Mouse (Mus musculus): Measurements from ENCODE around the gene Col18a1.
"Not testable (repeated sequence)": the region's sequence is repeated elsewhere in the genome, so short reads cannot be mapped to it uniquely, and the experiment has no call there.

Gene Col18a1

DNA sequence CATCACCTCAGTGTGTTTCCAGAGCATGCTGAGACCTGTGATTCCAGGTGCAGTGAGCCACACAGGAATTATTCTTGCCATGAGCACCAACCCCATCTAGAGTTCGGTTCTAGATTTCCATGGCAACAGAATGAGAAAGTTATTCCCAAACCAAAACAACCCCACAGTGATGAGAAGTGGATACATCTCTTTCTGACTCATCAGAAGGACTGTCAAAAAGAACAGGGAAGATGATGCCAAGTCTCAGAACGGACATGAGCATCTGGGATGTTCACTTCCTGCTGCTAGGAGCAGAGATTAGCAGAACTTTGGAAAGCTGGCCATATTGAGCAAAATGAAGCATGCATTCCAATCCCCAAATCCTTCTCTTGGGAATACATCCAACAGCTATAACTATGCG, 13.8 kb upstream of the Col18a1 start:
- DNase-seq: no peak

DNA sequence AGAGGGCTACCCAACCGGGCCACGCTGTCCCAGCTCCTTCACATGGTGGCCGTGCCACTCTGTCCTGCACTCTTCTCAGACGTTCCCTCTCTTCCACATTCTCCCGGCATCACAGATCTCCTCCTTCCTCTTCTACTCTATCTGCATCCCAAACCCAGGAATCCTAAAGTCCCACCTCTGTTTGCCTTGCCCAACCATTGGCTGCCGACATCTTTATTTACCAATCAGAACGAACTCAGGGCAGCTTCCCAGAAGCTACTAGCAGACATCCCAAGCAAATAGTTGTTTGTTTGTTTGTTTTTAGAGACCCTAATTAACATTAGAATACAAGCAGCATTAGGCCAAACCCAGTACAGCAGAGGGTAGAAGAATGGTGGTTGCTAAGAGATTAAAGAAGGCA, 12.3 kb upstream of the Col18a1 start:
- no peak for DNase-seq

DNA sequence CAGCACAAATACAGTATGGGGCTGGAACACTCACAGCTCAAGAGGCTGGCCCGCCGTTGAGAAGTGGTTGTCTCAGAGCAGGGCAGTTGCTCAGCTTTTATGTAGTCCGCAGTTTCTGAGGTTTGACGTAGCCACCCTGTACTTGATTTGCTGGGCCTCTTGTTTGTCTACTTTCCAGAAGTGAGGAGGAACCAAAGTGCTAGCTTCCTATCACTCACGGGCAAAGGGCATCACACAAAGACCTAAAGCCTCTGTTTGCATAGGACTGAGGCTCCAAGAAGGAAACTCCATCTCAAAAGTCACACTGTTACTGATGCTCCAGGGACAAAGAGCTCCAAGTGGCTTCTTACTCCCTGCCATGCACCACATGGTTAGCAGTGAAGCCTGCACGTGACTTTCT, 4.1 kb upstream of the Col18a1 start:
- no peak for DNase-seq

DNA sequence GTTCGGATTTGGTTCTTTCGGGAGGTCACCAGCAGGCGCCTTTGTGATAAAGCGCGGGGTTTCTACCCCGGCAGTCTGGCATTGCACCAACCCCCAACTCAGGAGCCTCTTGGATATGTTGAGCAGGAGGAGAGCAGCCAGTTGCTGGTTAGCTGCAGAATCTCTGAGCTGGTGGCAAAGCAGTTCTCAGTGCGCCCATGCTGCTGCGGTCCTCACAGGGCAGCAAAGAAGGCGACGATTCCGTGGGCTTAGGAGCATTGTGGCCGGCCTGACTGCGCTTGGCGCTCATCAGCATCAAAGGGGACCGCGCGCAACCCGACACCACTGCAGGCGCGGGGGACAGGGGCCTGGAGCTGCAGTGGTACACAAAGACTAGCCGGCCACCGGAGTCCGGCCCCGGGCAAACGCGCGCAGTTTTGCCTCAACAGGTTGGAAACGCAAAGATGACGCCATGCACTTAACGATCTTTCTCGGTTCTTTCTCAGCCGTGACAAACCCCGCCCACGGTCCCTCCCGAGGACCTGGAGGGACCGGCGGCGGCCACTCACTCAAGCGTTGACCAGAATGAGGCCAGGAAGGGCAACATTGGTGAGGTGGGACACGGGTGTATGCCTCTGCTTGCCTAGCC, 916 bp downstream of the Col18a1 start:
- no peak for DNase-seq

DNA sequence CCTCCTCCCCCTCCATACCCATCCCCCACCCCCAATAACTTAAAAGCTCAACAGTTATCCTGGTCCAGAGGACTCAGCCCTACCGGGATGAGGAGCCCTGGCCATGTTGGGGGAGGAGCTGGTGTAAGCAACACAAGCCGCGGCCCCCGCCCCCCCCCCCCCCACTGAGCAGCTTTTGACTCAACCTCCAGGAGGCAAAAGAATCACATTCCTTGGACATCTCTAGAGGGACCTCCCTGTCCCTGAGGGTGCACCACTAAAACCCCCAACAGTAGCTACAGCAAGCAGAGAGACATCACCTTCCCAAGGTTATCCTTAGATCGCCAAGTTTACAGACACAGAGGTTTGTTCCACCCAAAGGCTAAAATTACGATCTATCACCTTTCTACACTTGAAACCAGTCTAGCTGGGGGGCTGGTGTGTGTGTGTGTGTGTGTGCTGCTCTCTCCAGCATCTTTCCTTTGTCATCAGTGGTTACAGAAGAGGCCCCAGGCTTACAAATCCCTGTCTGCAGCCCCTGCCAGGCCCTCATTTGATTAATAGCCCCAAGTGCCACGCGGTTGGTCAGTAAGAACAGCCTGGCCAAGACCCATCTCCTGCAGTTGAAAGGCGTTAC, 1.8 kb downstream of the Col18a1 start:
- no peak for DNase-seq

DNA sequence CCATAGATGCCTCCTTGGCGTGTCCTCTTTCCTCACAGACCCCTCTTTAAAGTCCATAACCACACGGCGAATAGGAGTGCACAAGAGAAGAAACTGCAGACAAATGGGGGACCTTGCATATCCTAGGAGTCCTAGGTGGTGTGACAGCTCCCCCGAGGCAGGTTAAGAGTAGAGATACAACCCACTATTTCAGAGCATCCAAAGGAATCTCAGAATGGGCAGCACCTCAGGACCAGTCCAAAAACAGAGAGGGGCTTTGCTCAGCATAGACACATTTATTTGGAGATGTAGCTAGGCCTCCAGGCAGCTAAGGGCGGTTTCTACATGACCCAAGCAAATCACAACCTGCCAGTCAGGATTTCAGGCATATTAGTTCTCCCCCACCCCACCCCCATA, 2.3 kb downstream of the Col18a1 start:
- DNase-seq: no peak

DNA sequence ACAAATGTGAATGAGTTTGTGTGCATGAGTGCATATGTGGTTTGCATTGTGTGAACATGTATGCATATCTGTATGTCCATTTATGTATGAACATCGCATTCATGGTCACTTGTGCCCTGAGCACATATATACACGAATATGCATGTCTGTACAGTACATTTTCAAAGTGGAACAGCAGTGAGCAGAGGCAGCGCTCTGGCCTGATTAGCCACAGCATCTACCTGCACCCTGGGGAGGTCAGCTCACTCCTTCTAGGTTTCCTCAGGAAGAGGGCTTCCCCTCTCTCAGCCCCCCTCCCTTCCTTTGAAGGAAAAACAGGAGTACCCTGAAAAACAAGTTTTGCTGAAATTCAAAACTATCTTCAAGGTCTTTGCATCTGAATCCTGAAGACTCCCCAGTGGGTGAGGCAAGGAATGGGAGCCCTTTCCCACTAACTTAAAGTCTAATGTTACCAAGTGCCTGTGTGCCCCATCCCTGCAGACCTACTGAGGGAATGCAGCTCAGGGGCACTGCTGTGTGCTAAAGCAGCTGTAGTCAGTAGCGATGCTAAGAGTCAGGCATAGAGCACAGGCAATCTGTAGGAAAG, 2.9 kb downstream of the Col18a1 start:
- DNase-seq: no peak

DNA sequence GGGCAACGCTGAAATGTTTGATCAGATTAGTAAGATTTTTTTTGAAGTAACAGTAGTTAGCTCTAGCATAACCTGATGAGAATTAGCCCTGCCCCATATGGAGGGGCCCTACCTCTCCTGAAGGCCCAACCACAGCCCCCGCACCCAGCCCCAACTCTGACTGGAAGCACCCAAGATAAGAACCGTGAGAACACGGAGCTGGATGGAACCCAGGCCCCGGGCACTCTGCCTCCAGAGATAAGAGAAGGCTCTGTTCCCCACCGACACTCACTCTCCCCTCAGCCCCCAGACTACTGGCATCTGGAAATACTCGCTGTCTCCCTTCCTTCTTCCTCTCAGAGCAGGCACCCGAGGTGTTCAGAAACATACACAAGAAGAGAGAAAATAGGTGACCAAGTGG, 6.8 kb downstream of the Col18a1 start:
- DNase-seq: no peak

DNA sequence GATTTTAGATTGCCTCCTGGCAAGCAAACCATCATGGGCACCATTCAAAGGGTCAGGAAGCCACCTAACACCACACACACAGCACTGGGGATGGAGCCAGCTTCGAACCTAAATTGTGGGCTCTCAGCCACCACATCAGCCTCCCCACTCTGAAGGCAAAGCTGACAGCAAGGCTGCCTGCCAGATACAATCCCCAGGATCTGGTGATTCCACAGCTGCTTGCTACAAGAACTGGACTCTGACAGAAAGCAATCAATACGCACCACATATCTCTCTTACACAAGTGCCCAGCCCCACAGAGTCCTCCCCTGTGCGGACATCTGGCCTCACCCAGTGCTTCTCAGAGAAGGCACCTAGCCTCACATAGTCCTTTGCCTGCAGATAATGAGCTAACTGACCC, 7.4 kb downstream of the Col18a1 start:
- no peak for DNase-seq

DNA sequence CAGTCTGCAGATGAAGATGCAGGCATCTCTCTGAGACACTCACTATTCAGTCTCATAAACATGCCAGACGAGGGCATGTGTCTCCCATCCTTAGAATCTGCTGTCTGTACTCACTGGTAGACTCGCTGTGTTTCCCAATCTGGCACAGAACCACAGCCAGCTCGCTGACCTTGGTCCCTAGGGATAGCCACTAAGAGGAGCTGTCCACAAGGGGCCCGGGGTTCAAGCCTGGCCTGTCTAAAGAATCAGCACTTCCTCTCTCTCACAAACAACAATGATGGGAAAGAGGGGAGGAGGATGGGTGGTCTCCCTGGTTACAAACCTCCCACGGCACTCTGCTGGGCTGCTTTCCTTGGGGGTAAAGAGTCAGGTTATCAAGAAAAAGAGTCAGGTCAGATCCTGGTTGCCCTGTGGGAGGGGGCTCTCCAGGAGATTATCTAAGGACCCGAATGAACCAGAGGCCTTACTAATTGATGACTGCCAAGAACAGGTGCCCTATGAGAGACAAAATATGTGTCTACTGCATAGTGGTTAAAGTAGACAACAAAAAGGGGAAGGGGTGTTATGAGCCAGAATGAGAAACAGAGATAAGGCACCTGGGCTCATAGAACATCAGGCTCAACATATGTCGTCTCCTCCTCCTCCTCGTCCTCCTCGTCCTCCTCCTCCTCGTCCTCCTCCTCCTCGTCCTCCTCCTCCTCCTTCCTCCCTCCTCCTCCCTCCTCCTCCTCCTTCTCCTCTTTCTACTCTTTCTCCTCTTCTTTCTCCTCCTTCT, 8.9 kb downstream of the Col18a1 start:
- no peak for DNase-seq

DNA sequence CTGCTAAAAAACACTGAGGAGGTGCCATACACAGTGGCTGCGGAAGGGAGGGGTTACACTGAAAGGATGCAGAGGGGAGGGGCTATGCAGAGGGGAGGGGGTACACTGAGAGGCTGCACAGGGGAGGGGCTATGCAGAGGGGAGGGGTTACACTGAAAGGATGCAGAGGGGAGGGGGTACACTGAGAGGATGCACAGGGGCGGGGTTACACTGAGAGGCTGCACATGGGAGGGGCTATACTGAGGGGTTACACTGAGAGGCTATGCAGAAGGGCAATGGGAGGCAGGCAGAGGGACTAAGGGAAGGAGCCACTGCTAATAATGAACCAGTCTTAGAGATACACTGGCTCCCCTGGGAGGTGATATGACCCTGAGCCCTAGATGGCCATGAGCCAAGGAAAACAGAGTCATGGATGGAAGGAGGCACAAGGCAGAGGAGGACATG, 14.1 kb downstream of the Col18a1 start:
- DNase-seq: no peak

DNA sequence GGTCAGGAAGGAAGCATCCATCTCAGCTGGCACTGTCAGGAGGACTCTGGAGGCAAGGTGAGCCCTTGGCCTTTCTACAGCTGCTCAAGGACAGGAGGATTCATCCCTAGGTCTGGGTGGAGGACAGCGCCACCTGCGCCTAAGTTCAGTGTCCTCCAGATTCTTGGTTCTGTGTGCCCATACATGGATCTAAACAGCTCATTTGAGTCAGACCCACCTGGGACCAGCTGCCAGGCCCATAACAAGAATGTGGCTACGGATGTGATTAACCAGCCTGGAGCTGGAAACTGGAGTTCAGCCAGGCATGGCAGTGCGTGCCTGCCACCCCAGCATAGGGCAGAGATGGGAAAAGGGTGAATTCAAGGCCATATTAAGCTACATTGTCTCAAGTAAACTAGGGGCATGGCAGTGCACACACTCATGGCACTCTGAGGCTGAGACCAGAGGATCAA, 14.8 kb downstream of the Col18a1 start:
- no peak for DNase-seq

DNA sequence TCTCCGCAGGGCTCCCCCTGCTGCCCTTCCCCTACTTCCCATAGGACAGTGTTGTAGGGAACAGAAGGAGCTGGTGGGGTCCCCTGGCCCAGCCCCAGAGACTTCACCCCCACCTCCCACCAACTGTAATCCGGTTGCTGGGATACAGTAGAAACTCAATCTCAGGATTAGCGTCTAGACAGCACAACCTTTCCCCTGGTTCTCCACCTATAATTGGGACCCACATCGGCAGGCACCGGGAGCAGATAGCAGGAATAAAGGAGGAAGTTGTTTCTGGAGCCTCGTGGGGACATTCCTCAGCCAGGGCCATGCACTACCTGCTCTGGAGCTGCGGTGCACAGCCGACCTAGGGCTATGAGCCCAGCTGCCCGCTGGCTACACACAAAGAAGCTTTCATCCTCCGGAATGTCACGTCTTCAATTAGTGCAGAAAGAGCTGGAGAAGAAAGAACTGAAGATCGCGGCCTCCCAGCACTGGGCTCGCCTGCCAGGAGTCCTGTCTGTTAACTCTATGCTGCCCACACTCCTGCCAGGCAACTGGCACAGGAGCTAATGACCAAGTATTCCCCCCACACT, 15.3 kb downstream of the Col18a1 start:
- DNase-seq: no peak

DNA sequence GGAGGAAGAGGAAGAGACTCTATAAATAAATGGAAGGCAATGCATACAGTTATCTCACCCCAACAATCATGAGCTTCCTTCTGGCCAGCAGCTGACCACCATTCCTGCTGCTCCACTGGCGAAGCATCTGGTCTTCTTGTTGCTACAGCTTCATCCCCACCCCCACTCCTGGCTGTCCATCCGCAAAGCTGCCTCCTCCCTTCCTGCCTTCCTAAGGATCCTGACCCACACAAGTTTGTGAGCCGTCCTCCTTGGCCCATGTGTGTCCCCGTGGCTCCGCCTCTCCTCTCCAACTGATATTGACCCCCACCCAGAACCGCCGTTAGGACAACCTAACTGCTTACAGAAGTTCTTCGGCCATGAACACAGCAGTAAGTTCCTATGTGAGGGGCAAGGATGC, 16.3 kb downstream of the Col18a1 start:
- DNase-seq: no peak

DNA sequence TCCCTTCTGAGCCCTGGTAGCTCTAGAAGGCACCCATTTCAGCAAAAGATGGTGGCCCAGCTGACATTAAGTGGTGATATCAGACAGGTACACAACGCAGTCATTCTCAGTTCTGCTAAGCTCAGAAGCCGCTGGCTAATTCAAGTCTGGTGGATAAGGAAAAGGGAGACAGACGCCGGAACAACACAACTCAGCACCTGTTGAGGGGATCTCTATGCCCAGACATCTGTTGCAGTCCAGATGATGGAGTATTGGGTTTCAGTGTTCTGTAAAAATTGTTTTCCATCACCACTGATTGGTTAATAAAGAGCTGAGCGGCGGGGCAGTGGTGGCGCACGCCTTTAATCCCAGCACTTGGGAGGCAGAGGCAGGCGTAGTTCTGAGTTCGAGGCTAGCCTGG, 18.8 kb downstream of the Col18a1 start:
- no peak for DNase-seq

DNA sequence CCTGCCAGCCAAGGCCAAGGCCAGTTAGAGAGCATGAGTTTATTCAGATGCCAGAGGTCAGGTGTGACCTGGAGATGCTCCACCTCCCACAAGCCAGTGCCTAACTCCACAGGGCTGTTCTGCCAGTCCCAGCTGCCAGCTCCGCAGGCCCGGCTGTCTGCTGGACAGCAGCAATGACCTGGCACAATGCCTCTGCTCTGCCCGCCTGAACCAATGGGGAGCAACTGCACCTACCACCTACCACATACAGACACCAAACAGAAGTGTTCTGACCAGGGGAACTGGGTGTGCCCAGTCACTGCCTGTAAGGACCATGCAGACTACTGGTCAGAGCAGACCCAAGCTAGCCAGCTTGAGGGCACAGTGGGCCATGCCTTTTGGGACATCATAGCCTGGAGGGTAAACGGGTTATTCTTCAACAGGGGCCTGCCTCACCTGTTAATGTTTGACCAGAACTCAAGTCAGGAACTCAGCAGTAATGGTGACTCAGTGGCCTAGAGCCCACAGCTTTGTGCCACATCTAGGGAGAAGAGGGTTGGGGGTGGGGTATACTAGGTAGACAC, 19.4 kb downstream of the Col18a1 start:
- peak in 1 of 2 experiments; percentile 40 for DNase-seq

DNA sequence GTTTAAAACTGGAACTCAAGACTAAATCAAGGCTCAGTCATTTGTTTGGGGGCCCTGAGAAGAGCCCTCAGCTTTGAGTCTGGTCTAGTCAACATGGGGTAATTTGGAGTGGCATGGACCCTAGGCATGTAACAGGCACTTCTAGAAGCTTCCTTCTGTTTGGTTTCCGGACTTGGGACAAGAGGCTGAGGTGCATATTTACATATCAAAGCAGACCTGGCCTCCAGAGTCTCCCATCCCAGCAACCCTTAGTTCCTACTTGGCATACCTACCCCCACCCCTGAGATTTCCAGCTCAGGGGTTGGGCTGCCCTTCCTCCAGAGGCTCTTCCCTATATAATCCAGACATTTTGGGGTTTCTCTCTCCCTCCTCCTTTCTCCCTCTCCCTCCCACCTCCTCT, 20.4 kb downstream of the Col18a1 start:
- DNase-seq: no peak

DNA sequence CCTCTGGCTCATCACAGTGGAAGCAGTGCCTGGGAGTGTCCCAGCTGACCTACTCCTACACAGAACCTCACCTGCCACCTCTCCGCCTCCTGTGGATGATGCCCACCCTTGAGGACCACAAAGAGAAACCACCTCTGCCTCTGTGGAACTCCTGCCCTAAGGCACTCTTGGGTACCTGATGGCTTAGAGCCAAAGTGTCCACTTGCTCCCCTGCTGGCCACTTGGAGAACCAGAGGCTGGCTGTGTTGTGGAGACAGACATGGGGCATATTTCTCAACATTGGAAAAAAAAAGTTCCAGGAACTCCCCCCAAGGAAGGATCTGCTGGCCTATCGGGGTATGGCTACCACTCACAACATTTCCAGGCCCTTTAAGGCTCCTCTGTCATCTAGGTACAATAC, 22.0 kb downstream of the Col18a1 start:
- DNase-seq: peak; percentile 52 to 55

DNA sequence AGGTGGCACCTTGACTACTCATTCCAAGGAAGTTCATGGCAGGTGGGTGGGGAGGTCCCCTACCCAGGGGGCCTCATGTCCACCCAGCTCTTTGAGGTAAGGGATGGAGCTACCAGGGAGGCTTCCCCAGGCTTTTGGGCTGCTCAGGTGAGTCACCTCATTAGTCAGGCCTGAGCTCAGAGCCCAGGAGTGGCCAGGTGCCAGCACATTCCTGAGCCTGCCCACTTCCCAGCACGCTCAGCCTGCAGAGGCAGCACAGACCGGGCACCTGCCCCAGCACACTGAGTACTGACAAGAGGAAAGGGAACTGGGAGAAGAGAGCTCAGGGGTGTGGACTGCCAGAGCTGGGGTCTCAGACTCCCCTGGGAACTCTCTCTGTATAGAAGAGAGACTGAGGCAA, 24.0 kb downstream of the Col18a1 start:
- peak; percentile 72 to 82 for DNase-seq

DNA sequence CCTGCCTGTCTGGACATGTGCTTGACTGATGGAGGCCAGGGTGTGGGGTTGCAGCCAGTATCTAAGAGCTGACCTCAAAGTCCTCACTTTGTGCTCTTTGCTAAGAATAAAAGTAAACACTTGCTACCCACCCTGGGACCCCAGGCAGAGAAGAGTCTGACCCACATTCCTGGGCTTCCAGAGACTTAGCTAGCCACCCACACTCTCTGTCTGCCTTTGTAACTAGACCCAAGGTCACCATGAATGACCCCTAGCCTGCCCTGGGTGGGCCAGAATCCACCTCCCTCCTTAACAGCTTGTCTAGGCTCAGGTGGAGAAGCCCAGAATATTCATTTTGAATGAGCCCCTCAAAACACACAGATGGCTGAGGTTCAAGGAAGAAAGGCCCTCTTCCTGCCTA, 28.0 kb downstream of the Col18a1 start:
- no peak for DNase-seq

DNA sequence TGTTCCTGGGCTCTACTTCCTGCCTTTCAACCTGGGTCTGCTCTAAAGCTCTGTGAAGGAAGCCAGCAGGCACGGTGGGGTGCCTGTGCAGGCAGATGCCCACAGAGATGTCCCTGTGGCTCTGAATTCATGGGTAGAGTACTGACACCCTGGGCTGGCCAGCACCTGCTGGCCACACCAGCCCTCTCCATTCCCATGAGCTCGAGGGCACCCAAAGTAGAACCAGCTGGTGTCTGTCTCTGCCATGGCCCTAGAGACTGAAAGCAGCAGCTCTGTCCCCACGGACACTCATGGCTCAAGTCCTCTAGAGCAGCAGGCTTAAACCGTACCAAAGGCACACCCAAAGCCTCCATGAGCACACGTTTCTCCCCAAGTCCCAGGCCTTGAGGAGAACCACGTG, 30.1 kb downstream of the Col18a1 start:
- DNase-seq: no peak

DNA sequence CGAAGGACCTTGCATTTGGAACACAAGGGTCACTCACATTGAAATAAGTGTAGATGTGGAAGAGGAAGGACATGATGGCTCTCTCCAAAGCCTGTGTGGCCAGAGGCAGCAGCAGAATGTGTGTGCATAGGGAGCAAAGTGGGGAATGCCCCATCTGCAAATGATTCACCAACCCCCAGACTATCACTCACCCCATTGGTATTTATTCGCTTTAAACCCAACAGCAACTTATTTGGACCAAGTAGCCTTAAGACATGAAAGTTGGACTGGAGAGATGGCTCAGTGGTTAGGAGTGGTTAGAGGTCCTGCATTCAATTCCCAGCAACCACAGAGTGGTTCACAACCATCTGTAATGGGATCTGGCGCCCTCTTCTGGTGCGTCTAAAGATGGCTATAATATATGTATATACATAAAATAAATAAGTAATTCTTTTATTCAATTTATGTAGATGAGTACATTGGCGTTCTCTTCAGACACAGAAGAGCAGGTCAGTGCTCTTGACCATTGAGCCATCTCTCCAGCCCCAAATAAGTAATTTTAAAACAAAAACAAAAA, 31.0 kb downstream of the Col18a1 start:
- no peak for DNase-seq

DNA sequence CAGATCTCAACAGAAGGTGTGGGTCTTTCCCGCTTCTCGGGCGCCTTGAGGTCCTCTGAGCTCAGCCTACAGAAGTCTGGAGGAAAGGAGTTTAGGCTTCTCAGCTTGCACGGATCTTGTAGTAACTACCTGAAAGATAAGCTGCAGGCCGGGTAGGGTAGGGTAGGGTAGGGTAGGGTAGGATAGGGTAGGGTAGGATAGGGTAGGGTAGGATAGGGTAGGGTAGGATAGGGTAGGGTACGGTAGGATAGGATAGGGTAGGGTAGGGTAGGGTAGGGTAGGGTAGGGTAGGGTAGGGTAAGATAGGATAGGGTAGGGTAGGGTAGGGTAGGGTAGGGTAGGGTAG, 31.6 kb downstream of the Col18a1 start:
- DNase-seq: not testable (repeated sequence)
